23 mouse cellular contexts compared by ENCODE assay signal in genomic region chr5:110553315-110553714, GRCm38 (mm10). TPM values are rescaled to one million over a fixed set of nuclear protein-coding genes. Genes with fewer than 3 reads are reported as not detected.
A peak's percentile ranks its signal among the peaks of the same experiment; 100 is the strongest.
DNase-seq lines count a peak whose midpoint lies in the region; ATAC-seq lines count a peak whose summit lies in the region.
"Had no signal": no experiment of that assay in that cellular context is flagged by ENCODE, and none has a peak within 500 bp of the region (broad histone marks: within the 10 kb centered on the region; RNA-seq: fewer than 3 reads in every experiment).

No protein-coding gene starts in this region.

- no peak overlapping the region for H3K27ac ChIP-seq in heart, embryonic 10.5 days
- no peak overlapping the region for H3K27ac ChIP-seq in neural tube, embryonic 11.5 days (ENCODE audit: low read depth, low read length)
- no peak overlapping the region for H3K27ac ChIP-seq in neural tube, embryonic 15.5 days (replicated peaks)
- 0 out of 2 replicates have a peak overlapping the region, but pooled peaks have one; percentile 9 for H3K27ac ChIP-seq in neural tube, embryonic 13.5 days (replicated peaks)
- H3K27ac ChIP-seq: hindbrain, embryonic 15.5 days; kidney, embryonic 15.5 days; limb, embryonic 13.5 days; liver, embryonic 13.5 days; lung, embryonic 15.5 days had no signal

- H3K9me3 ChIP-seq in heart, embryonic 10.5 days: no peaks in the 10 kb centered on the region
- no peaks in the 10 kb centered on the region for H3K9me3 ChIP-seq in neural tube, embryonic 11.5 days (ENCODE audit: control insufficient read depth, low read length)
- no peaks in the 10 kb centered on the region for H3K9me3 ChIP-seq in neural tube, embryonic 15.5 days (replicated peaks)
- no peaks in the 10 kb centered on the region for H3K9me3 ChIP-seq in neural tube, embryonic 13.5 days
- H3K9me3 ChIP-seq: hindbrain, embryonic 15.5 days; kidney, embryonic 15.5 days; limb, embryonic 13.5 days; liver, embryonic 13.5 days; lung, embryonic 15.5 days had no signal

- H3K27me3 ChIP-seq in heart, embryonic 10.5 days (ENCODE audit: insufficient read depth, poor library complexity, severe bottlenecking): peaks cover 32% of the 10 kb centered on the region
- H3K27me3 ChIP-seq in neural tube, embryonic 11.5 days (ENCODE audit: control insufficient read depth, insufficient read depth, low read length): no peaks in the 10 kb centered on the region
- H3K27me3 ChIP-seq in neural tube, embryonic 15.5 days (replicated peaks): no peaks in the 10 kb centered on the region
- H3K27me3 ChIP-seq in neural tube, embryonic 13.5 days: no peaks in the 10 kb centered on the region; the same call in 1 of the 2 replicates
- H3K27me3 ChIP-seq: hindbrain, embryonic 15.5 days; lung, embryonic 15.5 days had no signal

- no peak overlapping the region for H3K9ac ChIP-seq in neural tube, embryonic 11.5 days (ENCODE audit: low read length)
- H3K9ac ChIP-seq in neural tube, embryonic 15.5 days (replicated peaks): no peak overlapping the region
- H3K9ac ChIP-seq in neural tube, embryonic 13.5 days: no peak overlapping the region
- H3K9ac ChIP-seq: hindbrain, embryonic 15.5 days; kidney, embryonic 15.5 days; limb, embryonic 13.5 days; liver, embryonic 13.5 days; lung, embryonic 15.5 days had no signal

- H3K4me1 ChIP-seq in heart, embryonic 10.5 days: no peaks in the 10 kb centered on the region
- H3K4me1 ChIP-seq in neural tube, embryonic 11.5 days (ENCODE audit: control insufficient read depth, insufficient read depth, low read length): no peaks in the 10 kb centered on the region; the same call in 1 of the 2 replicates
- H3K4me1 ChIP-seq in neural tube, embryonic 15.5 days: 0 out of 2 replicates have a peak, but pooled peaks cover 8% of the 10 kb centered on the region
- H3K4me1 ChIP-seq in neural tube, embryonic 13.5 days (replicated peaks): peaks cover 35% of the 10 kb centered on the region
- H3K4me1 ChIP-seq: kidney, embryonic 15.5 days; limb, embryonic 13.5 days; liver, embryonic 13.5 days; lung, embryonic 15.5 days had no signal

- H3K4me3 ChIP-seq in heart, embryonic 10.5 days: no peak overlapping the region
- H3K4me3 ChIP-seq in neural tube, embryonic 11.5 days (ENCODE audit: low read depth, low read length): no peak overlapping the region
- H3K4me3 ChIP-seq in neural tube, embryonic 15.5 days (replicated peaks): no peak overlapping the region
- no peak overlapping the region for H3K4me3 ChIP-seq in neural tube, embryonic 13.5 days
- H3K4me3 ChIP-seq: hindbrain, embryonic 15.5 days; kidney, embryonic 15.5 days; limb, embryonic 13.5 days; liver, embryonic 13.5 days; lung, embryonic 15.5 days had no signal

- DNase-seq in cerebellum, adult 9-11 months: peak; percentile 32
- DNase-seq in cerebellum, postnatal 14 days: no peak
- DNase-seq in heart, embryonic 10.5 days (ENCODE audit: low spot score): peak; percentile 47
- DNase-seq in heart, postnatal 36 days: no peak
- DNase-seq in neural tube, embryonic 11.5 days (ENCODE audit: low spot score): peak; percentile 61
- DNase-seq: adrenal gland, postnatal 10 days; gastrocnemius, postnatal 14 days; liver, embryonic 13.5 days; lung, postnatal 4 days; right cerebral cortex, postnatal 4 days; thymus, adult 2 months had no signal

- WGBS in heart, embryonic 10.5 days: 69% methylated on average over 4 of the region's 4 CpGs
- WGBS in neural tube, embryonic 11.5 days: 57% methylated on average over 4 of the region's 4 CpGs
- WGBS in neural tube, embryonic 15.5 days: 44% methylated on average over 4 of the region's 4 CpGs
- WGBS in neural tube, embryonic 13.5 days: 36% methylated on average over 4 of the region's 4 CpGs

- H3K4me2 ChIP-seq in neural tube, embryonic 11.5 days (ENCODE audit: low read depth): no peak overlapping the region
- H3K4me2 ChIP-seq in neural tube, embryonic 15.5 days: no peak overlapping the region
- H3K4me2 ChIP-seq in neural tube, embryonic 13.5 days: no peak overlapping the region
- H3K4me2 ChIP-seq: hindbrain, embryonic 15.5 days; kidney, embryonic 15.5 days; limb, embryonic 13.5 days; liver, embryonic 13.5 days; lung, embryonic 15.5 days had no signal

- H3K36me3 ChIP-seq in heart, embryonic 10.5 days: no peaks in the 10 kb centered on the region
- H3K36me3 ChIP-seq in neural tube, embryonic 11.5 days (ENCODE audit: control insufficient read depth, insufficient read depth, low read length): no peaks in the 10 kb centered on the region
- no peaks in the 10 kb centered on the region for H3K36me3 ChIP-seq in neural tube, embryonic 15.5 days
- H3K36me3 ChIP-seq in neural tube, embryonic 13.5 days: no peaks in the 10 kb centered on the region
- H3K36me3 ChIP-seq: hindbrain, embryonic 15.5 days; kidney, embryonic 15.5 days; limb, embryonic 13.5 days; liver, embryonic 13.5 days; lung, embryonic 15.5 days had no signal

- ATAC-seq in neural tube, embryonic 11.5 days (ENCODE audit: insufficient read depth, low FRiP score, low TSS enrichment): peak; percentile 63
- no peak for ATAC-seq in neural tube, embryonic 15.5 days (ENCODE audit: low FRiP score)
- ATAC-seq in neural tube, embryonic 13.5 days (ENCODE audit: low read depth): peak; percentile 54; the same call in 1 of the 2 replicates
- no peak for ATAC-seq in granulocyte monocyte progenitor cell, adult 5-6 weeks (replicated peaks; ENCODE audit: poor library complexity, severe bottlenecking)
- ATAC-seq: CD4-positive, CD25-positive, alpha-beta regulatory T cell, adult 4 months; forebrain, embryonic 14.5 days; intestine, postnatal 0 days; Patski had no signal

- intact Hi-C loops in heart, postnatal 36 days (cut with DNase I): no loop called here

RNA-seq across cellular contexts. Expression of gene Galnt9, which starts 9.2 kb away (rescaled TPM):
- not detected in 2 replicates for polyA plus RNA-seq in heart, embryonic 10.5 days (2016; fragmentation: Nextera tagmentation; extraction: Ambion mirVana)
- not detected for total RNA-seq in heart, postnatal 36 days (2021)
- 5.0 and 5.6 TPM in 2 replicates for polyA plus RNA-seq in neural tube, embryonic 11.5 days (2014; fragmentation: Nextera tagmentation; extraction: Ambion mirVana)
- 19.4 and 23.3 TPM in 2 replicates for polyA plus RNA-seq in neural tube, embryonic 15.5 days (2015; fragmentation: Nextera tagmentation; extraction: Ambion mirVana)
- 15.9 and 17.8 TPM in 2 replicates for polyA plus RNA-seq in neural tube, embryonic 13.5 days (2015; fragmentation: Nextera tagmentation; extraction: Ambion mirVana)
- not detected in 2 replicates for total RNA-seq in granulocyte monocyte progenitor cell, adult 5-6 weeks (2014; fragmentation: Nextera tagmentation)
- total RNA-seq in granulocyte monocyte progenitor cell, adult 5-6 weeks (2017): 0.43 TPM in 1 of 2 replicates, not detected in the other
- total RNA-seq: gastrocnemius, postnatal 14 days; heart, adult 8-10 months had no signal
- polyA plus RNA-seq: liver, embryonic 13.5 days; Patski had no signal

Comparison
In these comparisons a context has a peak if more than half of its experiments do, and no peak if none do; other contexts are left out.
1. DNase-seq: peak in cerebellum, adult 9-11 months (single experiment), heart, embryonic 10.5 days (single experiment) and neural tube, embryonic 11.5 days (single experiment); none in cerebellum, postnatal 14 days (0 of 2) and heart, postnatal 36 days (0 of 2).
2. ATAC-seq: peak in neural tube, embryonic 11.5 days (single experiment) and neural tube, embryonic 13.5 days (single experiment); none in neural tube, embryonic 15.5 days (single experiment) and granulocyte monocyte progenitor cell, adult 5-6 weeks (single experiment).